Mouse (Mus musculus) cerebellum, postnatal 25 days (tissue): ENCODE results near the gene 4921530L21Rik.

Experiments used
- DNase-seq, 2 experiments: peaks; one replicate each; pipeline ENCODE4 v3.0.0; 2021; ENCODE audit warnings: mixed read lengths in 2 of 2

The 4921530L21Rik gene

DNA sequence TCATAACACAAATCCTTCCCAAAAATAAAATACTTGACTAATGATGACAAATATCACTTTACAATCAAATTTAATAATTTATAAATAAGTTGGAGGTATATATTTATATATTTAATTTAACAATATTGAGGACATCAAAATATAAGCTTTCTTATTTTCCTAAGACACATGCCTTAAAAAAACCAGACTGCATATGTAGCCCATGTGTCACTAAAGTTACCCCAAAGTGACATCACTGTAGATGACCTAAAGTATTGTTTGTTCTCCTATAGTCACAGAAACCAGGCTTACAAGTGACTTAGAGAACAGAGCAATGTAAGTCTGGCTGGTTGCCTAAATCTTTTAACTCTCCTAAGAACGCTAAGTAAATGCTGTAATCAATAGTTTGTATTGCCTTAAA lies at the start of gene 4921530L21Rik:
Gene 4921530L21Rik (plus strand): TSS at position 301 of the 400 bp plus-strand sequence.
- no peak for DNase-seq

DNA sequence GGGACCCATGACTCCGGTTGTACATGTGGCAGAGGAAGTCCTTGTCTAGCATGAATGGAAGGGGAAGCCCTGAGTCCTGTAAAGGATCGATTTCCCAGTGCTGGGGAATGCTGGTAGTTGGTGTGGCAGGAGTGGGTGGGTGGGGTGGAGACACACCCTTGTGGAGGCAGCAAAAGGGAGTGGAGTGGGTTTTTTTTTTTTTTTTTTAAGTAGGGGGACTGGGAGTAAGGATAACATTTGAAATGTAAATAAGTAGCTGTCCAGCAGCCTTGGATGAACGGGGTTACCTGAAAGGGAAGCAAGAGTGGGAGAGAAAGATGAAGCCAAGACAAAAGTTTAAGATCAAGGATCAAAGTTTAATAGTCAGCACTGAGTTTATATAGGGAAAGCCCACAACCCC lies 47.2 kb upstream of the 4921530L21Rik start:
- no peak for DNase-seq

DNA sequence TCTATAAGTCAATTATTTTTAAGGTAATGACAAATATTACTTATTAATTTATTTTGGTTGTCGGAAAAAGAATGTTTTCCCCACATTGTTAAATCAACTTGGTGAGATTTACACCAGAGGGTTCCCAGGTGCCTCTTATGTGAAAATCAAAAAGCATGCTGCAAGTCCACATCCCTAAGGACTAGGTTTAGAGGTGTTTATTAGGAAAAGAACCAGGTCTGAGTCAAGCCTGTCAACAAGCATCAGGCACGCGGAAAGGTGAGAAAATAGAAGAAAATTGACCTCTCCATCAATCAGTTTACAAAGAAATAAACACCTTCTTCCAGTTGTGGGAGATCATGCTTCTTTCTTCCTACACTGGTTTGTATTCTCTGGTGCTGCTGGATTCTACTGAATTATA lies 18.1 kb upstream of the 4921530L21Rik start:
- DNase-seq, result no peak

DNA sequence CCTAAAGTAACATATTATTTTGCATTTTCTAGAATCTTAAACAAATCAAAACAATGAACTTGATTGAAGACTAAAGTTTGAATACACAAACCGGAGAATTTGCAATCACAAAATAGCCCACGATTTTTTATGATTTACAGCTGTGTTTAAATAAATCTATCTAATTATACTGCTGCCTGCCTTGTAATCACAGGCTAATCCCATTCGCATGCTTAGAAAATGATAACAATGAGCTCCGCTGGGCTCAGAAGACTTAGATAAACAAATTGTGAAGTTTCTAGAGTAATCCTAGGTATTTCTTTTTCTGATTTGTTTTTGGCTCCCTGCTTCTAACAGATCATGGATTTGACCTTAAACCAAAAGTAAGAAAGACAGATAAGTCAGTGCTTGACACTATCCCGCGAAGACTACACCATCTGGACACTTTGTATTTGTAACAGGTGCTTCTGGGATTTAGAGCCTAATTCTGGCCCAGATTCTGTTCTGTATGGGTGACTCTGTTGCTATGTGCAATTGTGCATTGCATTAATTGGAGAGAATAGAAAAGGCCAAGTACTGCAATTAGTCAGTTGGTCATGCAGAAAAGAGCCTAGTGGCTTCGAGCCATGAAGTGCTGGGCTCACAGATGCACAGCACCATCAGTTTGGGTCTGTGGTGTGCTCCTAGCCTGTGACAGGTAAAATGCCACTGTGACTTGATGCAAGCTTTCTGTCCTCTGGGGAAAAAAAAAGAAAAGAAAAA lies 15.2 kb upstream of the 4921530L21Rik start:
- DNase-seq, result peak; percentile 69 to 78

- no peak for DNase-seq
These were observed 9.0 kb upstream of the 4921530L21Rik start for GRCm38 (mm10) chr14:95872020-95872419.

- peak; percentile 5 to 11 for DNase-seq
These were observed 4.1 kb upstream of the 4921530L21Rik start for GRCm38 (mm10) chr14:95876785-95877510.

GRCm38 (mm10) chr14:95877548-95877947 lies 3.5 kb upstream of the 4921530L21Rik start:
- DNase-seq, result no peak

DNA sequence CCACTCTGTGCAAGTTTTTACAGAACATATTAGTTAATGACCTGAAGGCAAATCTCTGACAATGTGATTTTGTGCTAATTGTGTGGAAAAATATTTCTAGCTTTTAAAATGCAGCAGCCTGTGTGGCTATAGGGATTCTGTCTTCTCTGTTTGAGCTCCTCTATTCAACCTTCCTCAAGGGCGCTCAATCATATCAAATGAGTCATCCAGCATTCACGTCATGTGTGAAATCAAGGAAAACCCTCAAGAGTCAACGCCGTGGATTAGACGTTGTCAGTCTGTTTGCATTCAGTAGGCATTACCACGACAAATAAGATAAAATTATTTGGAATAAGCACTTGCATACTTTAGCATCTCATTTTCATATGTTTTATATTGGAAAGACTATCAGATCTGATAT lies 18.4 kb downstream of the 4921530L21Rik start:
- no peak for DNase-seq

GRCm38 (mm10) chr14:95904591-95905095 lies 23.6 kb downstream of the 4921530L21Rik start:
- no peak for DNase-seq

- peak; percentile 75 to 78 for DNase-seq
These were observed 32.2 kb downstream of the 4921530L21Rik start for GRCm38 (mm10) chr14:95913293-95913692.

DNA sequence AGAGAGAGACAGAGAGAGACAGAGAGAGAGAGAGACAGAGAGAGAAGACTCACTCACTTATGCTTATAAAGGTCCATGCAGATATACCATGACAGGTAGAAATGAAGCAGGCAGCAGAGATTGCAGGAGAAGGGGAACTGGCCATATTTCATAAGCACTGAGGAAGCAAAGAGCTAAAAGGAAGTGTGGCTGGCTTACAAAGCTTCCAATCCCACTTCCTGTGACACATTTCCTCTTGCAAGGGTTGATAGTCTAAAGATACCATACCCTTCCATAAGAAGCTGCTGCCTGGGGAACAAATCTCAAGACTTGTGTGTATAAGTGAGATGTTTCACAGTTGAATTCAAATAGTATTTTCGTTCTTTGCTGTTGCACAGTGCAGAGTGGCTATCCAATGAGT lies 45.7 kb downstream of the 4921530L21Rik start:
- DNase-seq, result no peak

- no peak for DNase-seq
These were observed 47.0 kb downstream of the 4921530L21Rik start for GRCm38 (mm10) chr14:95927810-95928785.
